Mouse (Mus musculus) neural tube, embryonic 15.5 days (tissue): ENCODE measurements around the gene Npas1. TPM values are rescaled to one million over a fixed set of nuclear protein-coding genes. Genes with fewer than 3 reads are reported as not detected.

ENCODE experiments used
- ATAC-seq: fragments of 200-750 bp; cut with Nextera tagmentation; 2 replicates; pipeline ENCODE4 v1.8.0; 2017; ENCODE audit warnings: mild to moderate bottlenecking, moderate TSS enrichment, moderate library complexity; ENCODE audit not compliant: low FRiP score
- H3K27ac ChIP-seq: fragments of 300-500 bp; sonication (generic); replicated peaks from 2 replicates; pipeline ENCODE4 v1.5.1; 2015; ENCODE audit warnings: mild to moderate bottlenecking, inconsistent platforms
- H3K27me3 ChIP-seq: fragments of 300-500 bp; sonication (generic); replicated peaks from 2 replicates; pipeline ENCODE4 v1.6.1; 2015; ENCODE audit warnings: inconsistent platforms
- H3K36me3 ChIP-seq: fragments of 300-500 bp; sonication (generic); 2 replicates; pipeline ENCODE4 v1.6.1; 2015; ENCODE audit warnings: inconsistent platforms
- H3K4me1 ChIP-seq: fragments of 300-500 bp; sonication (generic); 2 replicates; pipeline ENCODE4 v1.6.1; 2015; ENCODE audit warnings: inconsistent platforms
- H3K4me2 ChIP-seq: fragments of 300-500 bp; sonication (generic); 2 replicates; pipeline ENCODE4 v1.6.1; 2015; ENCODE audit warnings: inconsistent platforms, mild to moderate bottlenecking, moderate library complexity
- H3K4me3 ChIP-seq: fragments of 300-500 bp; sonication (generic); replicated peaks from 2 replicates; pipeline ENCODE4 v1.5.1; 2015; ENCODE audit warnings: mild to moderate bottlenecking, inconsistent platforms
- H3K9ac ChIP-seq: fragments of 300-500 bp; sonication (generic); replicated peaks from 2 replicates; pipeline ENCODE4 v1.6.1; 2015; ENCODE audit warnings: mild to moderate bottlenecking, inconsistent platforms
- H3K9me3 ChIP-seq: fragments of 300-500 bp; sonication (generic); replicated peaks from 2 replicates; pipeline ENCODE4 v1.6.1; 2016; ENCODE audit warnings: inconsistent platforms
- WGBS: fragments of 180-500 bp; shearing (Covaris S2); methylation state at CpG from one replicate; pipeline ENCODE4 v1.1.7; 2015; ENCODE audit warnings: mixed read lengths; 5-methylcytosine and 5-hydroxymethylcytosine counted together
- polyA plus RNA-seq: library from polyadenylated mRNA; unstranded; fragments of >200 nt; fragmentation: Nextera tagmentation; extraction: Ambion mirVana; gene quantifications from 2 replicates; pipeline ENCODE4 v1.2.1, GENCODE M21; 2015

Npas1 gene
- 3.6 and 3.8 TPM in 2 replicates for polyA plus RNA-seq

DNA sequence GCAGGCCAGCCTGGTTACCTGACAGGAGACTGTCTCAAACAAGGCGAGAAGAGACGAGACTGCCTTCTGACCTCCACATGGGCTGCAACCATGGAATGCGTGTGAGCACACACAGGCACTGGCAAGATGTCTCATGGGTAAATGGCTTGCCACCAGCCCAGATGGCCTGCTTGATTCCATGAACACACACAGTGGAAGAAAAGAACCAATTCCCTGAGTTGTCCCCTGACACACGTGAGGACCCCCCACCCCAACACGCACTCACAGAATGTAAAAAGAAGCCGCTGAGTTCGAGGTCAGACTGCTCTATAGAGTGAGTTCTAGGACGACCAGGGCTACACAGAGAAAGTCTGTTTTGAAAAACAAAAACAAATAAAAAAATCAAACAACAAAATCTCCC lies at the start of gene Npas1:
Gene Npas1 (minus strand): TSS at position 101 of the 400 bp plus-strand sequence.
- no peak for ATAC-seq
- H3K27me3 ChIP-seq = peaks cover 49% of the 10 kb centered on the region
- no peak within 1 kb of the TSS for H3K27ac ChIP-seq
- H3K9me3 ChIP-seq = no peaks in the 10 kb centered on the region
- 90% methylated on average over 8 of the region's 8 CpGs for WGBS
- no peaks in the 10 kb centered on the region for H3K36me3 ChIP-seq
- H3K9ac ChIP-seq = peak within 1 kb of the TSS; percentile 21; the same call in 1 of the 2 replicates
- peaks cover 23% of the 10 kb centered on the region for H3K4me1 ChIP-seq
- peak within 1 kb of the TSS; percentile 69 for H3K4me2 ChIP-seq
- H3K4me3 ChIP-seq = peak within 1 kb of the TSS; percentile 41

DNA sequence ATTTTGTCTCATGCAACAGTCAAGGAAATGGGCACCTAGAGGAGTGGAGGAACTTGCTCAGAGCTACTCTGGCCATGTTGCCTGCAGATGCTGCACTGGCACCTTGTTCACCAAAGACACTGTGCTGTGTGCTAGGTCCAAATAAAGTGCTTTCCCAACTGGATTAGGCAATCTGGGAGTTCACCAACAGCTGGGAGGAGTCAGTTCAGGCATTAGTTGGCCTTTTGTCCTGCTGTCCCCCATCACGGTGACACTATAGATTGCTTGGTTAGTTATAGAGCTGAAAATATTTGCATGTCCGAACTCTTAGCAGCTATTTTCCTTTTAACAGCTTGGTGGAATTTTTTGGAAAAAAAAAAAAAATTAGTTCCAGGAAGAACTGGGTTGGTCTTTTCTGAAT lies 48.5 kb upstream of the Npas1 start:
- no peak for ATAC-seq
- 90% methylated on average over 2 of the region's 2 CpGs for WGBS

DNA sequence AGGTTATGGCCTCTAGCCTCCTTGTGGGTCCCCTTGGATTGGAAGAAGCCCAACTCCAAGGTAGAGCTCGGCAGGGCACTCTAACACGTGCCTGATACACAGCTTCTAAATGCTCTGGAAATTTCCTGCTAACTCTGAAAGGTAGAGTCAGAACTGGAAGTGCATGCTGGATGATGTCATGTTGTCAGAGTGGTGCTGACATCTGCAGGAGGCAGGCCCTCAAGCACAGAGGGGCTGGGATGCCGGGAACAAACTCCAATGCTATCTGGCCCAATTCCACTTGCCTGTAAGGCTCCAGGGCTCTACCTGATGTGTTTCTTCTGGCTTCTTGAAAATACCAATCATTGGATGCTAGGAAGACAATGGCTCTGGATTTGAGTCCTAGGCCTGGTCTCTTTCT lies 47.9 kb upstream of the Npas1 start:
- H3K4me2 ChIP-seq = no peak overlapping the region
- no peaks in the 10 kb centered on the region for H3K27me3 ChIP-seq
- no peaks in the 10 kb centered on the region for H3K36me3 ChIP-seq
- WGBS = 86% methylated on average over 3 of the region's 3 CpGs
- no peaks in the 10 kb centered on the region for H3K4me1 ChIP-seq
- no peak overlapping the region for H3K4me3 ChIP-seq
- no peaks in the 10 kb centered on the region for H3K9me3 ChIP-seq
- no peak for ATAC-seq
- H3K27ac ChIP-seq = no peak overlapping the region
- H3K9ac ChIP-seq = no peak overlapping the region

More for the DNA sequence above, 48.5 kb upstream of the Npas1 start:
- no peak overlapping the region for H3K27ac ChIP-seq
- no peak overlapping the region for H3K4me2 ChIP-seq
- H3K4me1 ChIP-seq = no peaks in the 10 kb centered on the region
- H3K9ac ChIP-seq = no peak overlapping the region
- H3K27me3 ChIP-seq = no peaks in the 10 kb centered on the region
- H3K36me3 ChIP-seq = peaks cover 4% of the 10 kb centered on the region; the same call in 1 of the 2 replicates
- H3K9me3 ChIP-seq = no peaks in the 10 kb centered on the region
- no peak overlapping the region for H3K4me3 ChIP-seq

DNA sequence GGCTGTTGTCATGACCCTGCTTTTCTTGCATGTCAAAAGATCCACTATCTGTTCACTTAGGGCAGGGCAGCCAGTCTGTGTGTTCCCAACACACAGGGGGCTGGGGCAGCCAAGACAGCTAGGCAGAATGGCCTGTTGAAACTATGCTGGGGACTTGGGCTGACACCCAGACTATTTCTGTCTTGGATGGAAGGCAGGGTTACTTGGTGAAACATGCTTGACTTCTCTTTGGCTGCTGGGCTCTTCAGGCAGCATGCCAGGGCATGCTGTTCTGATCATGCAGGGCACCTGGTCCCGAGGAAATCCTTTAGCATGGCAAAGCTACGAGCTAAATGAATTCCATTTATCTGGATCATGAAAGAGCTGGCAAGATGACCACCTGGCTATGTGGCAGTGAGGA lies 46.8 kb upstream of the Npas1 start:
- H3K9me3 ChIP-seq = no peaks in the 10 kb centered on the region
- H3K4me3 ChIP-seq = no peak overlapping the region
- H3K27ac ChIP-seq = no peak overlapping the region
- H3K4me1 ChIP-seq = no peaks in the 10 kb centered on the region
- H3K9ac ChIP-seq = no peak overlapping the region
- no peak overlapping the region for H3K4me2 ChIP-seq
- H3K36me3 ChIP-seq = no peaks in the 10 kb centered on the region
- WGBS = 65% methylated on average over 2 of the region's 2 CpGs
- no peaks in the 10 kb centered on the region for H3K27me3 ChIP-seq
- no peak for ATAC-seq

DNA sequence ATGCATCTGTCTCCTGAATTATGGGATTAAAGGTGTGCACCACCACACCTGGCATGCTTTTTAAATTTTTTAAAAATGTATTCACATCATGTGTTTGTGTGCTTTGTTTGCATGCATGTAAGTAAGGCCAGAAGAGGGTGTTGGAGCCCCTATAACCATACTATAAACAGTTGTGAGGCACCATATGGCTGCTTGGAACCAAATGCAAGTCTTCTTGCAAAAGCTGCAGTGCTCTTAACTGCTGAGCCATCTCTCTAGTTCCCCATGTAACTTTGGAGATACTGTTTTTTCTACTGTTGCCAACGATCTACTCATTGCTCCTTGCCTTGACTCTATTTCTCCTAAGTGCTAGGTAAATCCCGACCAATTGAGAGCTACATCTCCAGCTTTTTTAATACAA lies 41.8 kb upstream of the Npas1 start:
- WGBS = 96% methylated on average over 2 of the region's 2 CpGs
- Histone ChIP-seq H3K4me1 (no peaks in the 10 kb centered on the region), H3K27ac (no peak overlapping the region), H3K4me3 (no peak overlapping the region), H3K4me2 (no peak overlapping the region), H3K36me3 (0 out of 2 replicates have a peak, but pooled peaks cover 5% of the 10 kb centered on the region), H3K27me3 (no peaks in the 10 kb centered on the region), H3K9me3 (no peaks in the 10 kb centered on the region), H3K9ac (no peak overlapping the region)
- ATAC-seq = no peak

DNA sequence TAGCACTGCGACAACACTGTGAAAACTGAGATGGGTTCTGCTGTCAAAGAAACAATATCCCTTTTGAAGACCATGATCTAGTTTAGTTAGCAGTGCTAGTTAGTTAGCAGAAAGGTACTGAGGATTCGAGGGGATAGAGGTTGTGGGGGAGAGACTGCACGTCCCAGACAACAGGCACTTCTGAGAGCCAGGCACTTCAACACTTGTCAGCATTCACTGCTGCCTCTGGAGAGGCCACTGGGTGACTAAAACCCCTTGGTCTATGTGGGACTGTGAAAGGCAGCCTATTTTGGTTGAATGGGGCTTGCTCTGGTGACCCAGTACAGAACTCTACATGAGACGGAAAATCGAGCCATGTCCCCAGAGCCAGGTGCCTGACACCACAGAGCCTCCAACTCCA lies 39.7 kb upstream of the Npas1 start:
- Histone ChIP-seq H3K9ac (no peak overlapping the region), H3K27ac (no peak overlapping the region), H3K4me2 (no peak overlapping the region), H3K36me3 (0 out of 2 replicates have a peak, but pooled peaks cover 8% of the 10 kb centered on the region), H3K4me1 (no peaks in the 10 kb centered on the region), H3K4me3 (no peak overlapping the region), H3K9me3 (no peaks in the 10 kb centered on the region), H3K27me3 (no peaks in the 10 kb centered on the region)
- no peak for ATAC-seq
- WGBS = 95% methylated on average over 5 of the region's 5 CpGs

DNA sequence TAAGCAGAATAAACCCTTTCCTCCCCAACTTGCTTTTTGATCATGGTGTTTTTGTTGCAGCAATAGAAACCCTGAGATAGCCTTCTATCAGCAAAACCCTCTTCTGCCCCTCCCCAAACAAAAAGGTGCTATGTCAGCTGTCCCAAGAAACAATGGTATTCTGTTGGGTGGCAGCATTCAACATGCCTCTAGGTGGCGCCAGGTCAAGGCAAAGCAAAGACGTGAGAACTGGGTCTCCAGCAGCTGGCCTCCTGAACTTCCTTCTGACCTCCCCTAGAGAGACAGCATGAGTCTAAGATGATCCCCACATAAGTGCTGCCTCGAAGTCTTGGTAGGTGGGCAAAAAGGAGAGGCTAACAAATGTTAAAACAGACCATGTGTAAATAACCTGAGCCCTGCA lies 29.8 kb upstream of the Npas1 start:
- H3K4me3 ChIP-seq = no peak overlapping the region
- no peak overlapping the region for H3K27ac ChIP-seq
- H3K9me3 ChIP-seq = no peaks in the 10 kb centered on the region
- ATAC-seq = no peak
- H3K4me2 ChIP-seq = no peak overlapping the region
- no peaks in the 10 kb centered on the region for H3K4me1 ChIP-seq
- H3K36me3 ChIP-seq = peaks cover 74% of the 10 kb centered on the region
- WGBS = 29% methylated on average over 3 of the region's 3 CpGs
- no peak overlapping the region for H3K9ac ChIP-seq
- no peaks in the 10 kb centered on the region for H3K27me3 ChIP-seq

DNA sequence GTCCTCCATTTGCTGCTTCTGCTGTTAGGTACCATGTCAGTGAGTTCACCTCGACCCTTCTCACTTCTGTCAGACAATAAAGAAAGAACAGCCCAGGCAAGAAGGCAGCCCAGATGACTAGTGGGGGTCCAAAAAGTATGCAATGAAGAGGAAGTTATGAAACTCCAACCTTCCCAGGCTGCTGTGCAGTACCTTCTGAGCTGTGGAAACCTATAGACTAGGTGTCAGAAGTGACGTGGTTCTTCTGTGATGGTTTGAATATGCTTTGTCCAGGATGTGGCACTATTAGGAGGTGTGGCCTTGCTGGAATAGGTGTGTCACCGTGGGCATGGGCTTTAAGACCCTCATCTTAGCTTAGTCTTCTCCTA lies 27.7 kb upstream of the Npas1 start:
- no peak overlapping the region for H3K9ac ChIP-seq
- no peak for ATAC-seq
- no peaks in the 10 kb centered on the region for H3K4me1 ChIP-seq
- H3K4me2 ChIP-seq = no peak overlapping the region
- peaks cover 67% of the 10 kb centered on the region for H3K36me3 ChIP-seq
- 92% methylated on average over 3 of the region's 3 CpGs for WGBS
- no peak overlapping the region for H3K4me3 ChIP-seq
- no peak overlapping the region for H3K27ac ChIP-seq
- no peaks in the 10 kb centered on the region for H3K9me3 ChIP-seq
- no peaks in the 10 kb centered on the region for H3K27me3 ChIP-seq

DNA sequence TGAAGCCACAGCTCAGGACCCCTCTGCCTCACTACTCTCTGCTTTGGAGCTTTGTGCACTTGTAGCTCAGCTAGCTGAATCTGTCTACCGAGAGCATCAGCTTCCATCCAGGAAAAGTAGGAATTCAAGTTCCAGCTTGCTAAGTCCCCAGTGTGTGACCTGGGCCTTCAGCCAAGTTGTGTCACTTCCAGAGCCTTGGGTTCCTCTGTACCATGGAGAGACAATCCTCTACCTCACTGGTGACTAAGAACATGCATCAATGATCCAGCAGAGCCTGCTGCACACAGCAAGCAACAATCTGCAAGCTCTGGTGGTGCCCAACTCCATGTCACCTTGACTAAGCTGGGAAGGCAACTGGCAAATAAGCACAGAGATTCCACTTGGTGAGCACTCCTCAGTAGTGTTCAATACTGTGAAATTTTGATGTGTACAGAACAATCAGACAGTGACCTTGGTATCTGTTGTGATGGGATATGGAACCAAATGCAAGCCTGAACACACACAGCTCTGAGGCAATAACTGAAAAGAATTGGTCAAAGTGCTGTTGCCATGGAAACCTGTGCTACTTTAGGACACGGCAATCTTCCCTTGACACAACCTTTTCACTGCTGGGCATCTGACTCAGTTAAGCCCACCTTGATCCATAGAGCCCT lies 27.2 kb upstream of the Npas1 start:
- peaks cover 63% of the 10 kb centered on the region for H3K36me3 ChIP-seq
- whole genome bisulfite sequencing = 54% methylated on average over 2 of the region's 2 CpGs
- ATAC-seq = no peak
- no peak overlapping the region for H3K9ac ChIP-seq
- no peak overlapping the region for H3K4me2 ChIP-seq
- H3K4me3 ChIP-seq = no peak overlapping the region
- no peak overlapping the region for H3K27ac ChIP-seq
- no peaks in the 10 kb centered on the region for H3K9me3 ChIP-seq
- no peaks in the 10 kb centered on the region for H3K4me1 ChIP-seq
- H3K27me3 ChIP-seq = no peaks in the 10 kb centered on the region

DNA sequence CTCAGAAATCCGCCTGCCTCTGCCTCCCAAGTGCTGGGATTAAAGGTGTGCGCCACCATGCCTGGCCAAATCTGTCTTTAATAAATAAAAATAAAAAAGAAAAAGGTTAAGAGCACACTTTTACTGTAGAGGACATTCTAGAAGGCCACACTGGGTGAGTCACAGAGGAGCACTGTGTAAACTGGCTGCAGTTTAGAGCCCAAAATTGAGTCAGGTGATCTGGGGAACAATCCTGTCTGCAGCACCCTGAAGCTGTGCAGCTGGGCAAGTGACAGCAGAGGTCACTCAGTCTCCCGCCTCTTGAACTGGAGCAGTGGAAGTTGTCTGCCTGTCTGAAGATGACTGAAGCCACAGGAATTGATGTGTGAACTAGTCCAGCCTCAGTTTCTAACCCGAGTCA lies 24.0 kb upstream of the Npas1 start:
- ATAC-seq = no peak
- H3K36me3 ChIP-seq = peaks cover 73% of the 10 kb centered on the region
- H3K27me3 ChIP-seq = no peaks in the 10 kb centered on the region
- no peak overlapping the region for H3K4me3 ChIP-seq
- H3K9ac ChIP-seq = no peak overlapping the region
- H3K4me2 ChIP-seq = no peak overlapping the region
- H3K9me3 ChIP-seq = no peaks in the 10 kb centered on the region
- WGBS = 96% methylated on average over 4 of the region's 4 CpGs
- no peaks in the 10 kb centered on the region for H3K4me1 ChIP-seq
- H3K27ac ChIP-seq = no peak overlapping the region

DNA sequence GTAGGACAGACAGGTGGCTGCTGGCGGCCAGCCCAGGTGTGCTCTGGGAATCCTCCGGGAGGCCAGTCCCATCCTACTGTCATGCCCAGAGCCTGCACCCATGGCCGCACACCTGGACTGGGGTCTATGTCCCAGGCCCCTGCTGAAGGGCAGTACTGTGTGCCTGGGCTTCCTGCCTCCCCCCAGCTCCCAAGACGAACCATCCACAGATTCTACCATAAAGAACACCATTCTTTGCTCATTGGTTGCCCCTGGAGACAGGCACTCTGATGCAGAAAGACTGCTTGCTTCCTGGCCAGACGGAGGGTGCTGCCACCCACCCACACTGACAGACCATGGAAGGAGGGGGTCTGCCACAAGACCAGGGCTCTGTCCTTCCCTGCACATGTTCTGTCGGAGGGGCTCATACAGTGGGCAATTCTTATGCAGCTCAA lies 22.2 kb upstream of the Npas1 start:
- Histone ChIP-seq H3K27ac (peak overlapping the region; percentile 28; the same call in 1 of the 2 replicates), H3K4me3 (no peak overlapping the region), H3K9ac (no peak overlapping the region), H3K4me2 (no peak overlapping the region), H3K36me3 (peaks cover 69% of the 10 kb centered on the region), H3K27me3 (no peaks in the 10 kb centered on the region), H3K9me3 (no peaks in the 10 kb centered on the region), H3K4me1 (no peaks in the 10 kb centered on the region)
- ATAC-seq = peak; percentile 54; the same call in 1 of the 2 replicates
- 56% methylated on average over 6 of the region's 6 CpGs for WGBS

DNA sequence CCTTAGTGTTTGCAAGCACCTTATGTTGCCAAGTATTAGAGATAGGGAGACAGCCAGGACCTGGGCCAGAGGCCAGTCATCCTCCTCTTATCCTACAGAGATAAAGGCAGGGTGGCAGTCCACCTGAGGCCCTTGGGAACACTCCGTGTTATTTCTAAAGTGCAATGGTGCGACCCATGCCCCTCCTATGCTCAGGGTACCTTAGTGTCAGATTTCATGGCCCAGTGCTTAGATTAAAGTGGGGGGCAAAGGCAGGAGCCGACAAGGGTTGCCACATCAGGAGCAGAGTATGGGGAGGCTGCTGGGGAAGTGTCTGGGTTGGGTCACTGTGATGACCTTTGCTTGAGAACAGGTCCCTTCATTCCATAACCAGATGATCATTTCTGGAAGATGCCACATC lies 18.7 kb upstream of the Npas1 start:
- Histone ChIP-seq H3K4me2 (no peak overlapping the region), H3K9ac (no peak overlapping the region), H3K4me1 (no peaks in the 10 kb centered on the region), H3K4me3 (no peak overlapping the region), H3K27ac (no peak overlapping the region), H3K36me3 (peaks cover 42% of the 10 kb centered on the region), H3K27me3 (no peaks in the 10 kb centered on the region), H3K9me3 (no peaks in the 10 kb centered on the region)
- ATAC-seq = no peak
- WGBS = 91% methylated on average over 3 of the region's 3 CpGs
